Mouse (Mus musculus) adrenal gland, adult 8-10 months (tissue): Measurements from ENCODE around the gene Strn. TPM values are rescaled to one million over a fixed set of nuclear protein-coding genes. Genes with fewer than 3 reads are reported as not detected.
A peak's percentile ranks its signal among the peaks of the same experiment; 100 is the strongest.

Experiments used
- DNase-seq: peaks from one replicate; pipeline ENCODE4 v3.0.0; 2022
- total RNA-seq, 4 experiments: library from RNA; stranded (reverse); gene quantifications; 2 replicates each; pipeline ENCODE4 v1.2.4; 2022

Strn gene
- total RNA-seq, 4 experiments from 2014 or later: 23.5 to 28.1 (median 27.6) TPM

GRCm38 (mm10) chr17:78614481-78614880 is 122.5 kb downstream of the Strn start:
- DNase-seq: no peak

- DNase-seq: no peak
Observed at GRCm38 (mm10) chr17:78611117-78611516, 125.9 kb downstream of the Strn start.

GRCm38 (mm10) chr17:78609191-78609855 is 127.7 kb downstream of the Strn start:
- DNase-seq: no peak

DNA sequence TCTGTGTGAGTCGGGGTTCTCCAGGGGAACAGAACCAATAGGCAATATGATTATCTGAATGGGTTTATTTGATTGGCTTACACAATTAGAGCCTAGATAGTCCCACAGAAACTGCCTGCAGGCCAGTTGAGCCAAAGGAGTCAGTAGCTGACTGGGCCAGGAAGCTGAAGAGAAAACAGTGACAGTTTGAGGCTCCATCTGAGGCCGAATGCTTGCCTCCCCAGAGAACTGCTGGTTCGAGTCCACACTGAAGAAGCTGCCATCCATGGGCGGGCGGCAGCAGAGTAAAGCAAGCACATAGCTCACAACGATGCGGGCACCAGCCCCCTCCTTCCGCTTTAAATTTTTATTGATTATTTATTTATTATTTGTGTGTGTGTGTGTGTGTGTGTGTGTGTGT is 128.3 kb downstream of the Strn start:
- no peak for DNase-seq

DNA sequence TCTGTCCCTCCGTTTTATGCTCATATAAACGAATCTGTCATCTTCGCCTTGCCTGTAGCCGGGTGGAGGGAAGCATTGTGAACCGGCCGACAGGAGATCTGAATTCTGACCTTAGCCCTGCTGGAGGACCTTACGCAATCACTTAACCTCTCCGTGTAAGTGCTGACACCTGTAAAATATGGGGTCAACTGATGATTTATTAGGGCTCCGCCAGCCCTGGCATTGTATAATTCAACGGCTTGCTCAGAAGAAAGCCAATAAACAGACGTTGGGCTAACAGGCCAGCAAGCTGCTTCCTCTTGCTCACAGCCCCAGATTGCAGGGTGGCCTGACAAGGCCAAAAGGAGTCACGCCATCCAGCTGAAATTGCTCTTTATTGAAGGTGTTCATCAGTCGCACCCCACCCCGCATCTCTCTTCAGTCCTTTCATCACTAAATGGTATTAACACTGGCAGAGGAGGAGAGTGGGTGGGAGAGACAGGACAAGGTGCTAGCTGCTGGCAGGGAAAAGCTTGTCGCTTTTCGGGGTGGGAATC is 128.8 kb downstream of the Strn start:
- no peak for DNase-seq

GRCm38 (mm10) chr17:78604431-78604830 is 132.6 kb downstream of the Strn start:
- DNase-seq: peak; percentile 13

DNA sequence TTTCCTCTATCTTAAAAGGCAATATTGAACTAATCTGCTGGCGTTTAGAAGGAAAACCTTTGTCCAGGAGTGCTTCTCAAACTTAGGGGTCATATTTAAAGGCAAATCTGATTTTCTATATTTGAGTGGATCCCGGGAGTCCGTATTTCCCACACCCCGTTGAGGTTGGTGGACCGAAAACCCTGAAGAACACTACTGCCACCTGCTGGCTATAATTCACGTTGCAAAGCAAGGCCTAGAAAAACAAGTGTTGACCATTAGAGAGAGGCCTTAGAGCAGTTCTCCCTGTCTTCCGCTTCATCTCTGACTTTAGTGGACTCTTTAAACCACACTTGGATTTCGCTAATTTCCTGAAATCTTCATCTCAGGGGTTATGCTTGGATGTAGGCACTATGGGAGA is 133.1 kb downstream of the Strn start:
- peak; percentile 23 for DNase-seq

GRCm38 (mm10) chr17:78602316-78602715 is 134.7 kb downstream of the Strn start:
- no peak for DNase-seq

DNA sequence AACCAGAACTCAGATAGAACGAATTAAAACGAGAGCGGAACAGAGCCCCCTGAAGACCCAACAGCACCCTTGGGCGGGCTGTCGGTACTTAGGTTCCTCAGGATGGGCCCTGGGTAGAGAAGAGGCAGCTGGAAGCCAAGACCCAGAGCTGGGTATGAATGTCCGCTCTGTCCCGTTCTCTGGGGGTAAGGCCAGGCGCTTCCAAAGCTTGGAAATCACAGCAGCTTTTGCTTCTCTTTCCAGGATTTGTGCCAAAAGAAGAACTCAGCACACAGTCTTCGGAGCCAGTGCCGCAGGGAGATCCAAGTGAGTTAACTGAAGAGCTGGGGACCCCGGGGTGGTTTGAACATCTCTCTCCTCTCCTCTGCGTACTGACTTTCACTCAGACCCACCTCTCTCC is 135.4 kb downstream of the Strn start:
- DNase-seq: no peak

DNA sequence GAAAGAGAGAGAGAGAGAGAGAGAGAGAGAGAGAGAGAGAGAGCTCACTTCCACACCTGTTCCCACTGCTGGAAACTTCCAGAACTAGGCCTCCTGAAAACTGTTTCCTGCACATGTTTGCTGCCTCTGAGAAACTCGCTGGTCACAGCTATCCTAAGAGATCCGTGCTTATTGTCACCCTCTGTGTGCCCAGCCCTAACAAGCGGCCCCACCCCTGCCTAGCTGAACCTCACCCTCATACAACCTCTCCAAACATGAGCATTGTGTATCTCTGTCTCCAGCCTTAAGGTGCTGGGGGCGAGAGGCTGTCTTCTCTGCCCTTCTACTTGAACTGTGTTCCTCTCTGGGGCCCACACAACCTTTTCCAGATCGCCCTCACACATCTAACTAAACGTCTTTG is 136.0 kb downstream of the Strn start:
- DNase-seq: no peak

Other genes with a start within 250 kb of the Strn start
- 1 to 10 TPM; 2.4 to 3.5 (median 2.6) TPM for gene Vit, start 229.1 kb downstream of the Strn start, total RNA-seq
- gene Heatr5b, start 98.2 kb upstream of the Strn start, total RNA-seq: 10 to 100 TPM; 34.7 to 46.4 (median 40.2) TPM
- gene Gpatch11, start 98.4 kb upstream of the Strn start, total RNA-seq: 10 to 100 TPM; 24.6 to 34.9 (median 29.6) TPM
- gene Eif2ak2, start 145.4 kb upstream of the Strn start, total RNA-seq: 10 to 100 TPM; 30.4 to 39.7 (median 35.0) TPM
- gene Sult6b1, start 169.8 kb upstream of the Strn start, total RNA-seq: under 1 TPM in 1 of 4 experiments, not detected in 3; 0.40 TPM
- gene Cebpzos, start 179.3 kb upstream of the Strn start, total RNA-seq: 10 to 100 TPM; 35.3 to 40.9 (median 38.1) TPM
- 10 to 100 TPM; 43.0 to 49.1 (median 44.5) TPM for gene Cebpz, start 199.9 kb upstream of the Strn start, total RNA-seq
- gene Ndufaf7, start 199.9 kb upstream of the Strn start, total RNA-seq: 10 to 100 TPM; 39.9 to 51.8 (median 49.1) TPM